Mouse (Mus musculus): ENCODE results near the gene Hba-x. TPM values are rescaled to one million over a fixed set of nuclear protein-coding genes. Genes with fewer than 3 reads are reported as not detected.
"Not testable (repeated sequence)": the region's sequence is repeated elsewhere in the genome, so short reads cannot be mapped to it uniquely, and the experiment has no call there.

Gene Hba-x
- polyA plus RNA-seq, 1 experiment from 2014 or later = 2,433 TPM

GRCm38 (mm10) chr11:32299865-32300264 is 23.7 kb downstream of the Hba-x start, which contains the start of gene Hbq1a:
Gene Hbq1a (plus strand): TSS chr11:32300069.
- peak; percentile 48; the same call in 1 of the 2 replicates for ATAC-seq (ENCODE audit: insufficient read depth, low FRiP score, low TSS enrichment)
- H3K27ac ChIP-seq (ENCODE audit: low read depth, low read length) = not testable (repeated sequence)

GRCm38 (mm10) chr11:32300279-32301267 is 24.4 kb downstream of the Hba-x start:
- Histone ChIP-seq H3K27me3 (ENCODE audit: control insufficient read depth, insufficient read depth, low read length) (no peaks in the 10 kb centered on the region), H3K27ac (ENCODE audit: low read depth, low read length) (no peak overlapping the region), H3K4me1 (ENCODE audit: control insufficient read depth, insufficient read depth, low read length) (no peaks in the 10 kb centered on the region), H3K4me3 (ENCODE audit: low read depth, low read length) (no peak overlapping the region), H3K4me2 (ENCODE audit: low read depth) (peak overlapping the region; percentile 27; the same call in 1 of the 2 replicates), H3K9ac (ENCODE audit: low read length) (no peak overlapping the region), H3K9me3 (ENCODE audit: control insufficient read depth, low read length) (no peaks in the 10 kb centered on the region), H3K36me3 (ENCODE audit: control insufficient read depth, insufficient read depth, low read length) (no peaks in the 10 kb centered on the region)
- ATAC-seq (ENCODE audit: insufficient read depth, low FRiP score, low TSS enrichment) (no peak), DNase-seq (ENCODE audit: low spot score) (no peak)
- 56% methylated on average over 14 of the region's 17 CpGs for WGBS

More at GRCm38 (mm10) chr11:32299865-32300264, 23.7 kb downstream of the Hba-x start, which contains the start of gene Hbq1a:
- WGBS = 5% methylated on average over 16 of the region's 16 CpGs
- peak within 1 kb of the TSS; percentile 27; the same call in 1 of the 2 replicates for H3K4me2 ChIP-seq (ENCODE audit: low read depth)
- H3K27me3 ChIP-seq (ENCODE audit: control insufficient read depth, insufficient read depth, low read length); H3K4me1 ChIP-seq (ENCODE audit: control insufficient read depth, insufficient read depth, low read length); H3K9ac ChIP-seq (ENCODE audit: low read length); H3K9me3 ChIP-seq (ENCODE audit: control insufficient read depth, low read length); H3K4me3 ChIP-seq (ENCODE audit: low read depth, low read length); H3K36me3 ChIP-seq (ENCODE audit: control insufficient read depth, insufficient read depth, low read length): not testable (repeated sequence)
- DNase-seq (ENCODE audit: low spot score) = peak; percentile 64

GRCm38 (mm10) chr11:32301506-32301905 is 25.3 kb downstream of the Hba-x start:
- no peak overlapping the region for H3K9ac ChIP-seq (ENCODE audit: low read length)
- DNase-seq (ENCODE audit: low spot score) (no peak), ATAC-seq (ENCODE audit: insufficient read depth, low FRiP score, low TSS enrichment) (no peak)
- 68% methylated on average over 1 of the region's 1 CpGs for WGBS
- no peaks in the 10 kb centered on the region for H3K9me3 ChIP-seq (ENCODE audit: control insufficient read depth, low read length)
- H3K27me3 ChIP-seq (ENCODE audit: control insufficient read depth, insufficient read depth, low read length) = no peaks in the 10 kb centered on the region
- H3K4me1 ChIP-seq (ENCODE audit: control insufficient read depth, insufficient read depth, low read length) = no peaks in the 10 kb centered on the region
- no peak overlapping the region for H3K4me3 ChIP-seq (ENCODE audit: low read depth, low read length)
- H3K27ac ChIP-seq (ENCODE audit: low read depth, low read length) = no peak overlapping the region
- no peak overlapping the region for H3K4me2 ChIP-seq (ENCODE audit: low read depth)
- H3K36me3 ChIP-seq (ENCODE audit: control insufficient read depth, insufficient read depth, low read length) = no peaks in the 10 kb centered on the region

- Histone ChIP-seq H3K27ac (ENCODE audit: low read depth, low read length) (no peak overlapping the region), H3K27me3 (ENCODE audit: control insufficient read depth, insufficient read depth, low read length) (no peaks in the 10 kb centered on the region), H3K4me2 (ENCODE audit: low read depth) (no peak overlapping the region), H3K9ac (ENCODE audit: low read length) (no peak overlapping the region), H3K36me3 (ENCODE audit: control insufficient read depth, insufficient read depth, low read length) (no peaks in the 10 kb centered on the region), H3K4me1 (ENCODE audit: control insufficient read depth, insufficient read depth, low read length) (no peaks in the 10 kb centered on the region), H3K9me3 (ENCODE audit: control insufficient read depth, low read length) (no peaks in the 10 kb centered on the region), H3K4me3 (ENCODE audit: low read depth, low read length) (no peak overlapping the region)
- ATAC-seq (ENCODE audit: insufficient read depth, low FRiP score, low TSS enrichment) (no peak), DNase-seq (ENCODE audit: low spot score) (no peak)
- 49% methylated on average over 2 of the region's 2 CpGs for WGBS
These were observed 26.7 kb downstream of the Hba-x start for GRCm38 (mm10) chr11:32302824-32303419.

- WGBS = 95% methylated on average over 1 of the region's 1 CpGs
- no peaks in the 10 kb centered on the region for H3K4me1 ChIP-seq (ENCODE audit: control insufficient read depth, insufficient read depth, low read length)
These were observed 27.3 kb downstream of the Hba-x start for GRCm38 (mm10) chr11:32303455-32303854.

GRCm38 (mm10) chr11:32307006-32307405 is 30.8 kb downstream of the Hba-x start:
- Histone ChIP-seq H3K27me3 (ENCODE audit: control insufficient read depth, insufficient read depth, low read length) (no peaks in the 10 kb centered on the region), H3K9me3 (ENCODE audit: control insufficient read depth, low read length) (no peaks in the 10 kb centered on the region), H3K4me3 (ENCODE audit: low read depth, low read length) (no peak overlapping the region), H3K36me3 (ENCODE audit: control insufficient read depth, insufficient read depth, low read length) (no peaks in the 10 kb centered on the region), H3K27ac (ENCODE audit: low read depth, low read length) (no peak overlapping the region), H3K9ac (ENCODE audit: low read length) (no peak overlapping the region), H3K4me1 (ENCODE audit: control insufficient read depth, insufficient read depth, low read length) (no peaks in the 10 kb centered on the region), H3K4me2 (ENCODE audit: low read depth) (no peak overlapping the region)
- no peak for ATAC-seq (ENCODE audit: insufficient read depth, low FRiP score, low TSS enrichment)
- 84% methylated on average over 1 of the region's 1 CpGs for WGBS
- no peak for DNase-seq (ENCODE audit: low spot score)

More at GRCm38 (mm10) chr11:32303455-32303854, 27.3 kb downstream of the Hba-x start:
- no peak overlapping the region for H3K4me3 ChIP-seq (ENCODE audit: low read depth, low read length)
- DNase-seq (ENCODE audit: low spot score) (no peak), ATAC-seq (ENCODE audit: insufficient read depth, low FRiP score, low TSS enrichment) (no peak)
- H3K4me2 ChIP-seq (ENCODE audit: low read depth) = no peak overlapping the region
- no peaks in the 10 kb centered on the region for H3K27me3 ChIP-seq (ENCODE audit: control insufficient read depth, insufficient read depth, low read length)
- H3K9me3 ChIP-seq (ENCODE audit: control insufficient read depth, low read length) = no peaks in the 10 kb centered on the region
- H3K9ac ChIP-seq (ENCODE audit: low read length) = no peak overlapping the region
- no peaks in the 10 kb centered on the region for H3K36me3 ChIP-seq (ENCODE audit: control insufficient read depth, insufficient read depth, low read length)
- H3K27ac ChIP-seq (ENCODE audit: low read depth, low read length) = no peak overlapping the region

GRCm38 (mm10) chr11:32309446-32309845 is 33.2 kb downstream of the Hba-x start:
- H3K4me2 ChIP-seq (ENCODE audit: low read depth) = no peak overlapping the region
- H3K9ac ChIP-seq (ENCODE audit: low read length) = no peak overlapping the region
- 54% methylated on average over 4 of the region's 4 CpGs for WGBS
- H3K27ac ChIP-seq (ENCODE audit: low read depth, low read length) = no peak overlapping the region
- H3K4me1 ChIP-seq (ENCODE audit: control insufficient read depth, insufficient read depth, low read length) = no peaks in the 10 kb centered on the region
- H3K27me3 ChIP-seq (ENCODE audit: control insufficient read depth, insufficient read depth, low read length) = no peaks in the 10 kb centered on the region
- no peaks in the 10 kb centered on the region for H3K36me3 ChIP-seq (ENCODE audit: control insufficient read depth, insufficient read depth, low read length)
- ATAC-seq (ENCODE audit: insufficient read depth, low FRiP score, low TSS enrichment) (no peak), DNase-seq (ENCODE audit: low spot score) (no peak)
- H3K9me3 ChIP-seq (ENCODE audit: control insufficient read depth, low read length) = no peaks in the 10 kb centered on the region
- H3K4me3 ChIP-seq (ENCODE audit: low read depth, low read length) = no peak overlapping the region

- no peaks in the 10 kb centered on the region for H3K36me3 ChIP-seq (ENCODE audit: control insufficient read depth, insufficient read depth, low read length)
- WGBS = 83% methylated on average over 3 of the region's 3 CpGs
These were observed 33.7 kb downstream of the Hba-x start for GRCm38 (mm10) chr11:32309928-32310327.

More at GRCm38 (mm10) chr11:32309928-32310327, 33.7 kb downstream of the Hba-x start:
- H3K27ac ChIP-seq (ENCODE audit: low read depth, low read length) = no peak overlapping the region
- H3K4me1 ChIP-seq (ENCODE audit: control insufficient read depth, insufficient read depth, low read length) = no peaks in the 10 kb centered on the region
- no peaks in the 10 kb centered on the region for H3K27me3 ChIP-seq (ENCODE audit: control insufficient read depth, insufficient read depth, low read length)
- DNase-seq (ENCODE audit: low spot score) = no peak
- H3K9me3 ChIP-seq (ENCODE audit: control insufficient read depth, low read length) = no peaks in the 10 kb centered on the region
- no peak overlapping the region for H3K4me3 ChIP-seq (ENCODE audit: low read depth, low read length)
- no peak overlapping the region for H3K9ac ChIP-seq (ENCODE audit: low read length)
- no peak for ATAC-seq (ENCODE audit: insufficient read depth, low FRiP score, low TSS enrichment)
- no peak overlapping the region for H3K4me2 ChIP-seq (ENCODE audit: low read depth)

Data from neural tube, embryonic 11.5 days (tissue).